Mouse (Mus musculus): Measurements from ENCODE around the gene Nostrin. TPM values are rescaled to one million over a fixed set of nuclear protein-coding genes. Genes with fewer than 3 reads are reported as not detected.

Nostrin gene
- total RNA-seq, 1 experiment: 2.5 TPM

GRCm38 (mm10) chr2:69226876-69227275 lies 91.3 kb downstream of the Nostrin start:
- Histone ChIP-seq H3K27ac (ENCODE audit: insufficient read depth, low read depth, low read length, poor library complexity, severe bottlenecking) (no peak overlapping the region), H3K9me3 (ENCODE audit: control insufficient read depth, insufficient read depth, low read depth, low read length) (no peaks in the 10 kb centered on the region), H3K4me3 (ENCODE audit: insufficient read depth in 1 of 2, low read depth in 1 of 2, low read length in 2 of 2, poor library complexity in 1 of 2, severe bottlenecking in 1 of 2) (no peak overlapping the region), H3K36me3 (ENCODE audit: control insufficient read depth, insufficient read depth, low read length, poor library complexity, severe bottlenecking) (no peaks in the 10 kb centered on the region), H3K4me1 (ENCODE audit: control insufficient read depth in 2 of 2, insufficient read depth in 2 of 2, low read length in 2 of 2, poor library complexity in 1 of 2) (peaks cover 2 to 6% of the 10 kb centered on the region in 2 experiments; a peak in 2 of 4 replicates), H3K9ac (ENCODE audit: insufficient read depth, low read depth, low read length, poor library complexity, severe bottlenecking) (no peak overlapping the region)
- DNase-seq (ENCODE audit: low read depth, low spot score): no peak
- in situ Hi-C loops (cut with MboI; ENCODE audit: low sequenced_read_pairs in 2 of 2, unreplicated experiment in 2 of 2): no loop called here
- TF ChIP-seq ZC3H11A (IDR thresholded peaks at IDR 0.05; ENCODE audit: borderline replicate concordance, low read depth, low read length): no peak
- no peak for TF ChIP-seq MAFK (IDR thresholded peaks at IDR 0.05; ENCODE audit: insufficient read depth, low read depth, low read length)
- no peak for TF ChIP-seq ZNF384 (IDR thresholded peaks at IDR 0.05; ENCODE audit: low read depth, low read length)
- TF ChIP-seq CHD2 (IDR thresholded peaks at IDR 0.05; ENCODE audit: low read depth, low read length): no peak
- no peak for TF ChIP-seq HCFC1 (IDR thresholded peaks at IDR 0.05; ENCODE audit: borderline replicate concordance, insufficient read depth, low read length)

- no peaks in the 10 kb centered on the region for H3K36me3 ChIP-seq (ENCODE audit: control insufficient read depth, insufficient read depth, low read length, poor library complexity, severe bottlenecking)
Observed at GRCm38 (mm10) chr2:69228635-69229034, 93.0 kb downstream of the Nostrin start.

GRCm38 (mm10) chr2:69230137-69230536 lies 94.5 kb downstream of the Nostrin start:
- Histone ChIP-seq H3K9me3 (ENCODE audit: control insufficient read depth, insufficient read depth, low read depth, low read length) (no peaks in the 10 kb centered on the region), H3K36me3 (ENCODE audit: control insufficient read depth, insufficient read depth, low read length, poor library complexity, severe bottlenecking) (no peaks in the 10 kb centered on the region), H3K4me1 (ENCODE audit: control insufficient read depth in 2 of 2, insufficient read depth in 2 of 2, low read length in 2 of 2, poor library complexity in 1 of 2) (peaks cover 0 to 2% of the 10 kb centered on the region in 2 experiments; a peak in 1 of 4 replicates), H3K4me3 (ENCODE audit: insufficient read depth in 1 of 2, low read depth in 1 of 2, low read length in 2 of 2, poor library complexity in 1 of 2, severe bottlenecking in 1 of 2) (no peak overlapping the region), H3K27ac (ENCODE audit: insufficient read depth, low read depth, low read length, poor library complexity, severe bottlenecking) (no peak overlapping the region), H3K9ac (ENCODE audit: insufficient read depth, low read depth, low read length, poor library complexity, severe bottlenecking) (no peak overlapping the region)
- DNase-seq (ENCODE audit: low read depth, low spot score): no peak
- in situ Hi-C loops (cut with MboI; ENCODE audit: low sequenced_read_pairs in 2 of 2, unreplicated experiment in 2 of 2): no loop called here
- TF ChIP-seq HCFC1 (IDR thresholded peaks at IDR 0.05; ENCODE audit: borderline replicate concordance, insufficient read depth, low read length): no peak
- no peak for TF ChIP-seq ZC3H11A (IDR thresholded peaks at IDR 0.05; ENCODE audit: borderline replicate concordance, low read depth, low read length)
- no peak for TF ChIP-seq MAFK (IDR thresholded peaks at IDR 0.05; ENCODE audit: insufficient read depth, low read depth, low read length)
- TF ChIP-seq CHD2 (IDR thresholded peaks at IDR 0.05; ENCODE audit: low read depth, low read length): no peak
- TF ChIP-seq ZNF384 (IDR thresholded peaks at IDR 0.05; ENCODE audit: low read depth, low read length): no peak

More at GRCm38 (mm10) chr2:69228635-69229034, 93.0 kb downstream of the Nostrin start:
- in situ Hi-C loops (cut with MboI; ENCODE audit: low sequenced_read_pairs in 2 of 2, unreplicated experiment in 2 of 2): no loop called here
- H3K27ac ChIP-seq (ENCODE audit: insufficient read depth, low read depth, low read length, poor library complexity, severe bottlenecking): no peak overlapping the region
- H3K9me3 ChIP-seq (ENCODE audit: control insufficient read depth, insufficient read depth, low read depth, low read length): no peaks in the 10 kb centered on the region
- H3K4me3 ChIP-seq (ENCODE audit: insufficient read depth in 1 of 2, low read depth in 1 of 2, low read length in 2 of 2, poor library complexity in 1 of 2, severe bottlenecking in 1 of 2): no peak overlapping the region
- H3K4me1 ChIP-seq (ENCODE audit: control insufficient read depth in 2 of 2, insufficient read depth in 2 of 2, low read length in 2 of 2, poor library complexity in 1 of 2): peaks cover 0 to 2% of the 10 kb centered on the region in 2 experiments; a peak in 1 of 4 replicates
- H3K9ac ChIP-seq (ENCODE audit: insufficient read depth, low read depth, low read length, poor library complexity, severe bottlenecking): no peak overlapping the region
- TF ChIP-seq ZNF384 (IDR thresholded peaks at IDR 0.05; ENCODE audit: low read depth, low read length) (no peak), HCFC1 (IDR thresholded peaks at IDR 0.05; ENCODE audit: borderline replicate concordance, insufficient read depth, low read length) (no peak), CHD2 (IDR thresholded peaks at IDR 0.05; ENCODE audit: low read depth, low read length) (no peak), MAFK (IDR thresholded peaks at IDR 0.05; ENCODE audit: insufficient read depth, low read depth, low read length) (no peak), ZC3H11A (IDR thresholded peaks at IDR 0.05; ENCODE audit: borderline replicate concordance, low read depth, low read length) (no peak)
- DNase-seq (ENCODE audit: low read depth, low spot score): no peak

GRCm38 (mm10) chr2:69232101-69232500 lies 96.5 kb downstream of the Nostrin start:
- Histone ChIP-seq H3K36me3 (ENCODE audit: control insufficient read depth, insufficient read depth, low read length, poor library complexity, severe bottlenecking) (no peaks in the 10 kb centered on the region), H3K4me3 (ENCODE audit: insufficient read depth in 1 of 2, low read depth in 1 of 2, low read length in 2 of 2, poor library complexity in 1 of 2, severe bottlenecking in 1 of 2) (no peak overlapping the region), H3K27ac (ENCODE audit: insufficient read depth, low read depth, low read length, poor library complexity, severe bottlenecking) (no peak overlapping the region), H3K9ac (ENCODE audit: insufficient read depth, low read depth, low read length, poor library complexity, severe bottlenecking) (no peak overlapping the region), H3K9me3 (ENCODE audit: control insufficient read depth, insufficient read depth, low read depth, low read length) (no peaks in the 10 kb centered on the region), H3K4me1 (ENCODE audit: control insufficient read depth in 2 of 2, insufficient read depth in 2 of 2, low read length in 2 of 2, poor library complexity in 1 of 2) (peaks cover 0 to 2% of the 10 kb centered on the region in 2 experiments; a peak in 1 of 4 replicates)
- TF ChIP-seq ZC3H11A (IDR thresholded peaks at IDR 0.05; ENCODE audit: borderline replicate concordance, low read depth, low read length) (no peak), CHD2 (IDR thresholded peaks at IDR 0.05; ENCODE audit: low read depth, low read length) (no peak), HCFC1 (IDR thresholded peaks at IDR 0.05; ENCODE audit: borderline replicate concordance, insufficient read depth, low read length) (no peak), MAFK (IDR thresholded peaks at IDR 0.05; ENCODE audit: insufficient read depth, low read depth, low read length) (no peak), ZNF384 (IDR thresholded peaks at IDR 0.05; ENCODE audit: low read depth, low read length) (no peak)
- no peak for DNase-seq (ENCODE audit: low read depth, low spot score)
- in situ Hi-C loops (cut with MboI; ENCODE audit: low sequenced_read_pairs in 2 of 2, unreplicated experiment in 2 of 2): no loop called here
